Mouse (Mus musculus): ENCODE measurements around the gene Auts2. TPM values are rescaled to one million over a fixed set of nuclear protein-coding genes. Genes with fewer than 3 reads are reported as not detected.

The Auts2 gene
- total and polyA plus RNA-seq, 2 experiments from 2014 or later, result 6.8 to 12.1 TPM

GRCm38 (mm10) chr5:131644331-131644730 is 898.8 kb downstream of the Auts2 start:
- TF ChIP-seq EP300 (IDR thresholded peaks at IDR 0.05; ENCODE audit: low read depth) (no peak), CTCF (IDR thresholded peaks at IDR 0.05; ENCODE audit: low read depth) (no peak)
- Histone ChIP-seq H3K36me3 (replicated peaks; ENCODE audit: control insufficient read depth, insufficient read depth, low read length) (no peaks in the 10 kb centered on the region), H3K4me3 (ENCODE audit: low read depth, low read length) (no peak overlapping the region), H3K4me1 (ENCODE audit: control insufficient read depth, insufficient read depth) (peaks cover 21% of the 10 kb centered on the region; the same call in 1 of the 2 replicates), H3K9ac (replicated peaks; ENCODE audit: low read depth, low read length) (no peak overlapping the region), H3K27me3 (ENCODE audit: control insufficient read depth, insufficient read depth, low read length) (no peaks in the 10 kb centered on the region), H3K9me3 (replicated peaks; ENCODE audit: control insufficient read depth, low read length) (no peaks in the 10 kb centered on the region), H3K4me2 (ENCODE audit: low read depth, low read length) (no peak overlapping the region), H3K27ac (ENCODE audit: low read depth) (no peak overlapping the region)
- WGBS, result 95% methylated on average over 6 of the region's 6 CpGs
- no peak for DNase-seq (ENCODE audit: low spot score)
- no peak for ATAC-seq (ENCODE audit: insufficient read depth, low read depth)

- WGBS, result 74% methylated on average over 23 of the region's 23 CpGs
- Histone ChIP-seq H3K9ac (replicated peaks; ENCODE audit: low read depth, low read length) (no peak overlapping the region), H3K9me3 (replicated peaks; ENCODE audit: control insufficient read depth, low read length) (no peaks in the 10 kb centered on the region), H3K4me2 (ENCODE audit: low read depth, low read length) (no peak overlapping the region), H3K27me3 (ENCODE audit: control insufficient read depth, insufficient read depth, low read length) (no peaks in the 10 kb centered on the region), H3K4me3 (ENCODE audit: low read depth, low read length) (no peak overlapping the region), H3K4me1 (ENCODE audit: control insufficient read depth, insufficient read depth) (peaks cover 21% of the 10 kb centered on the region; the same call in 1 of the 2 replicates), H3K36me3 (replicated peaks; ENCODE audit: control insufficient read depth, insufficient read depth, low read length) (no peaks in the 10 kb centered on the region), H3K27ac (ENCODE audit: low read depth) (no peak overlapping the region)
- ATAC-seq (ENCODE audit: insufficient read depth, low read depth) (0 out of 2 replicates have a peak, but pooled peaks have one; percentile 9), DNase-seq (ENCODE audit: low spot score) (no peak)
- TF ChIP-seq EP300 (IDR thresholded peaks at IDR 0.05; ENCODE audit: low read depth), result no peak
- TF ChIP-seq CTCF (IDR thresholded peaks at IDR 0.05; ENCODE audit: low read depth), result no peak
Measured at GRCm38 (mm10) chr5:131643176-131644174, 899.7 kb downstream of the Auts2 start.

GRCm38 (mm10) chr5:131642752-131643151 is 900.4 kb downstream of the Auts2 start:
- 19% methylated on average over 2 of the region's 2 CpGs for WGBS
- no peak for TF ChIP-seq EP300 (IDR thresholded peaks at IDR 0.05; ENCODE audit: low read depth)
- TF ChIP-seq CTCF (IDR thresholded peaks at IDR 0.05; ENCODE audit: low read depth), result no peak
- no peak overlapping the region for H3K9ac ChIP-seq (replicated peaks; ENCODE audit: low read depth, low read length)
- no peak for ATAC-seq (ENCODE audit: insufficient read depth, low read depth)
- H3K27ac ChIP-seq (ENCODE audit: low read depth), result no peak overlapping the region
- no peaks in the 10 kb centered on the region for H3K36me3 ChIP-seq (replicated peaks; ENCODE audit: control insufficient read depth, insufficient read depth, low read length)
- H3K4me3 ChIP-seq (ENCODE audit: low read depth, low read length), result no peak overlapping the region
- no peaks in the 10 kb centered on the region for H3K27me3 ChIP-seq (ENCODE audit: control insufficient read depth, insufficient read depth, low read length)
- H3K9me3 ChIP-seq (replicated peaks; ENCODE audit: control insufficient read depth, low read length), result no peaks in the 10 kb centered on the region
- DNase-seq (ENCODE audit: low spot score), result no peak
- peaks cover 17% of the 10 kb centered on the region; the same call in 1 of the 2 replicates for H3K4me1 ChIP-seq (ENCODE audit: control insufficient read depth, insufficient read depth)
- H3K4me2 ChIP-seq (ENCODE audit: low read depth, low read length), result no peak overlapping the region

GRCm38 (mm10) chr5:131636431-131636830 is 906.7 kb downstream of the Auts2 start:
- Histone ChIP-seq H3K9me3 (replicated peaks; ENCODE audit: control insufficient read depth, low read length) (no peaks in the 10 kb centered on the region), H3K4me3 (ENCODE audit: low read depth, low read length) (no peak overlapping the region), H3K36me3 (replicated peaks; ENCODE audit: control insufficient read depth, insufficient read depth, low read length) (no peaks in the 10 kb centered on the region), H3K4me1 (ENCODE audit: control insufficient read depth, insufficient read depth) (peaks cover 3% of the 10 kb centered on the region; the same call in 1 of the 2 replicates), H3K27me3 (ENCODE audit: control insufficient read depth, insufficient read depth, low read length) (no peaks in the 10 kb centered on the region), H3K9ac (replicated peaks; ENCODE audit: low read depth, low read length) (no peak overlapping the region), H3K27ac (ENCODE audit: low read depth) (no peak overlapping the region), H3K4me2 (ENCODE audit: low read depth, low read length) (no peak overlapping the region)
- no peak for DNase-seq (ENCODE audit: low spot score)
- ATAC-seq (ENCODE audit: insufficient read depth, low read depth), result no peak
- TF ChIP-seq EP300 (IDR thresholded peaks at IDR 0.05; ENCODE audit: low read depth) (no peak), CTCF (IDR thresholded peaks at IDR 0.05; ENCODE audit: low read depth) (no peak)
- 35% methylated on average over 5 of the region's 5 CpGs for WGBS

GRCm38 (mm10) chr5:131634731-131635130 is 908.4 kb downstream of the Auts2 start:
- H3K36me3 ChIP-seq (replicated peaks; ENCODE audit: control insufficient read depth, insufficient read depth, low read length), result no peaks in the 10 kb centered on the region
- 88% methylated on average over 7 of the region's 7 CpGs for WGBS
- no peak overlapping the region for H3K27ac ChIP-seq (ENCODE audit: low read depth)
- ATAC-seq (ENCODE audit: insufficient read depth, low read depth) (no peak), DNase-seq (ENCODE audit: low spot score) (no peak)
- H3K4me1 ChIP-seq (ENCODE audit: control insufficient read depth, insufficient read depth), result peaks cover 11% of the 10 kb centered on the region
- H3K4me3 ChIP-seq (ENCODE audit: low read depth, low read length), result no peak overlapping the region
- no peaks in the 10 kb centered on the region for H3K9me3 ChIP-seq (replicated peaks; ENCODE audit: control insufficient read depth, low read length)
- H3K9ac ChIP-seq (replicated peaks; ENCODE audit: low read depth, low read length), result no peak overlapping the region
- no peak for TF ChIP-seq CTCF (IDR thresholded peaks at IDR 0.05; ENCODE audit: low read depth)
- H3K4me2 ChIP-seq (ENCODE audit: low read depth, low read length), result no peak overlapping the region
- H3K27me3 ChIP-seq (ENCODE audit: control insufficient read depth, insufficient read depth, low read length), result no peaks in the 10 kb centered on the region
